Mouse (Mus musculus) forebrain, embryonic 14.5 days (tissue): ENCODE data around the gene Hist2h3b. TPM values are rescaled to one million over a fixed set of nuclear protein-coding genes. Genes with fewer than 3 reads are reported as not detected.
"Not testable (repeated sequence)": the region's sequence is repeated elsewhere in the genome, so short reads cannot be mapped to it uniquely, and the experiment has no call there.

Source experiments
- ATAC-seq: fragments of 200-750 bp; cut with Nextera tagmentation; 2 replicates; pipeline ENCODE4 v1.8.0; 2017; ENCODE audit warnings: mild to moderate bottlenecking, moderate library complexity
- DNase-seq: peaks from one replicate; pipeline ENCODE4 v3.0.0-alpha.2; 2015; ENCODE audit warnings: low spot score
- H3K27ac ChIP-seq: fragments of 300-500 bp; sonication (generic); 2 replicates; pipeline ENCODE4 v1.5.1; 2014; ENCODE audit warnings: low read depth, mild to moderate bottlenecking, control low read depth, low read length, moderate library complexity
- H3K27me3 ChIP-seq: fragments of 300-500 bp; sonication (generic); replicated peaks from 2 replicates; pipeline ENCODE4 v1.6.1; 2014; ENCODE audit warnings: low read length, control low read depth, mixed read lengths; ENCODE audit not compliant: control insufficient read depth, insufficient read depth
- H3K36me3 ChIP-seq: fragments of 300-500 bp; sonication (generic); 2 replicates; pipeline ENCODE4 v1.6.1; 2014; ENCODE audit warnings: low read length, control low read depth; ENCODE audit not compliant: control insufficient read depth, insufficient read depth
- H3K4me1 ChIP-seq: fragments of 300-500 bp; sonication (generic); 2 replicates; pipeline ENCODE4 v1.6.1; 2014; ENCODE audit warnings: antibody characterized with exemption, low read length, control low read depth; ENCODE audit not compliant: control insufficient read depth, insufficient read depth
- H3K4me2 ChIP-seq: fragments of 300-500 bp; sonication (generic); 2 replicates; pipeline ENCODE4 v1.6.1; 2014; ENCODE audit warnings: mild to moderate bottlenecking, control low read depth, low read length
- H3K4me3 ChIP-seq: fragments of 300-500 bp; sonication (generic); 2 replicates; pipeline ENCODE4 v1.5.1; 2014; ENCODE audit warnings: low read depth, low read length, control low read depth
- H3K9ac ChIP-seq: fragments of 300-500 bp; sonication (generic); 2 replicates; pipeline ENCODE4 v1.6.1; 2014; ENCODE audit warnings: mild to moderate bottlenecking, low read length, control low read depth, moderate library complexity
- H3K9me3 ChIP-seq: fragments of 300-500 bp; sonication (generic); replicated peaks from 2 replicates; pipeline ENCODE4 v1.6.1; 2016; ENCODE audit warnings: low read length, control low read depth, mixed read lengths; ENCODE audit not compliant: control insufficient read depth
- WGBS: fragments of 180-500 bp; shearing (Covaris S2); extraction: QIAGEN DNeasy Blood & Tissue Kit; methylation state at CpG from one replicate; pipeline ENCODE4 v1.1.7; 2014; 5-methylcytosine and 5-hydroxymethylcytosine counted together
- polyA plus RNA-seq: library from polyadenylated mRNA; unstranded; fragments of >200 nt; fragmentation: Nextera tagmentation; extraction: Ambion mirVana; gene quantifications from 2 replicates; pipeline ENCODE4 v1.2.1, GENCODE M21; 2014

The Hist2h3b gene
- polyA plus RNA-seq, 1 experiment from 2014 or later, result 52.1 TPM

DNA sequence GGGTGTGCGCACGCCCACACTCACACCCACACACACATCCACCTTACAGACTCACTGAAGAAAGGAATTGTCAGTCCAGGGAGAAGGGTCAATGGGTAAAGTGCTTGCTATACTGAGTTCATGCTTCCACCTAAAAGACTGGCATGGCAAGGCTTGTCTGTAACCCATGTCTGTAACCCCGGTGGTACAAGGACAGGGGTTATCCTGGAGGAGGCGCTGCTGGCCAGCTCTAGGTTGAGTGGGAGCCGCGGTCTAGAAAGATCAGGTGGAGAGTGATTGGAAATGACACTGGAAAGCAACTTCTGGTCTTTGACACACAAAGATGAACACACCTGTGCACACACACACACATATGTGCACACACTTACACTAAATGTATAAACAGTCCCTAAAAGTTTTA lies 12.2 kb downstream of the Hist2h3b start:
- no peaks in the 10 kb centered on the region for H3K27me3 ChIP-seq
- DNase-seq, result no peak
- peaks cover 3% of the 10 kb centered on the region; the same call in 1 of the 2 replicates for H3K4me1 ChIP-seq
- no peak overlapping the region for H3K4me2 ChIP-seq
- H3K9me3 ChIP-seq, result no peaks in the 10 kb centered on the region
- H3K9ac ChIP-seq, result no peak overlapping the region
- WGBS, result 57% methylated on average over 6 of the region's 6 CpGs
- no peak for ATAC-seq
- no peak overlapping the region for H3K27ac ChIP-seq
- no peak overlapping the region for H3K4me3 ChIP-seq
- no peaks in the 10 kb centered on the region for H3K36me3 ChIP-seq

DNA sequence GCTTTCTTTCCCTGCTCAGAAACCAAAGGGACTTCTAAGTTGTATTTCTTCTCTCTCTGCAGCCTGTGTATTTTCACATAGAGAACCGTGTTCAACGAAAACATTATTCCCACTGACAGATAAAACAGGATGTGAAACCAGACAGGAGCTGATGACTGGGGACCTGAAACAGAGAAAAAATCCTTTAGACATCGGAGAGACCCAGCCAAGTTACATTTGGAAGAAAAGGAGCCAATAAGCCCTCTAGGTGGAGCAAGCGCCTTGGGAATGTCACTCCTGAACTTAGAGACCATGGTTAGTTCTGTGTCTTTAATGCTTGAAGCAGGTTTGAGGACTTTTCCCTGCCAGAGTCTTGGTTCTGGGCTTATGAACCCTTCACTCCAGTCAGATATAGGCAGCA lies 16.0 kb downstream of the Hist2h3b start:
- H3K9me3 ChIP-seq, result no peaks in the 10 kb centered on the region
- 25% methylated on average over 4 of the region's 4 CpGs for WGBS
- no peak overlapping the region for H3K9ac ChIP-seq
- H3K4me2 ChIP-seq, result no peak overlapping the region
- H3K27me3 ChIP-seq, result no peaks in the 10 kb centered on the region
- no peaks in the 10 kb centered on the region for H3K36me3 ChIP-seq
- ATAC-seq, result no peak
- DNase-seq, result peak; percentile 59
- no peaks in the 10 kb centered on the region for H3K4me1 ChIP-seq
- H3K27ac ChIP-seq, result no peak overlapping the region
- no peak overlapping the region for H3K4me3 ChIP-seq

DNA sequence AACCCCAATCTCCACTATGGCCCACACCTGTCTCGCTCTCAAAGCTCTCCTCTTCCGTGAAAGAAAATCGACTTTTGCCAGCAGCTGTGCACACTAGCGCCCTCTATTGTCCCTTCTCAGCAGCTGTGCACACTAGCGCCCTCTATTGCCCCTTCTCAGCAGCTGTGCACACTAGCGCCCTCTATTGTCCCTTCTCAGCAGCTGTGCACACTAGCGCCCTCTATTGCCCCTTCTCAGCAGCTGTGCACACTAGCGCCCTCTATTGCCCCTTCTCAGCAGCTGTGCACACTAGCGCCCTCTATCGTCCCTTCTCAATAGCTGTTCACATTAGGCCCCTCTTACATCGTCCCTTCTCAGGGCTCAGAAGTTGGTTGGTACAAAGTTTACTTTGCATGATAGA lies 18.9 kb downstream of the Hist2h3b start:
- H3K9ac ChIP-seq, H3K4me1 ChIP-seq, DNase-seq, H3K4me2 ChIP-seq, H3K27ac ChIP-seq, H3K36me3 ChIP-seq, H3K27me3 ChIP-seq, H3K9me3 ChIP-seq, ATAC-seq, H3K4me3 ChIP-seq: not testable (repeated sequence)
- WGBS, result 89% methylated on average over 11 of the region's 11 CpGs

DNA sequence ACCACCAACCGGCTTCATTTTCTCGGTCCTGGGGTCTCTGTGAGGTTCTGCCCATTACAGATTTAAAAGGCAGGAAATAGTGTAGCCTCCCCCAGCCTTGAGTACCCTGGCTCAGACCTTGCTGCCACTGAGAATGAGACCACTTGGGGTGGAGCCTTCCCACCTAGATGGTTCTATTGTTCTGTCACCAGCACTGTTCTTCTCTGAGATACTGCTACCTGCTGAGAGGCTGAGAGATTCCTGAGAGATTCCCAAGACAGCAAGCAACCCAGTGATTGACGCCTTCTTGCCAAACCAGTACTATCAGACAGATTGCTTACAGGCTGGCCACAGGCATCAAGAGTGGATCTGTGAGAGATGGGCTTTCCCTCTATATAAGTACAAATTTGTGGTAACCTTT lies 20.7 kb downstream of the Hist2h3b start:
- 79% methylated on average over 3 of the region's 3 CpGs for WGBS

DNA sequence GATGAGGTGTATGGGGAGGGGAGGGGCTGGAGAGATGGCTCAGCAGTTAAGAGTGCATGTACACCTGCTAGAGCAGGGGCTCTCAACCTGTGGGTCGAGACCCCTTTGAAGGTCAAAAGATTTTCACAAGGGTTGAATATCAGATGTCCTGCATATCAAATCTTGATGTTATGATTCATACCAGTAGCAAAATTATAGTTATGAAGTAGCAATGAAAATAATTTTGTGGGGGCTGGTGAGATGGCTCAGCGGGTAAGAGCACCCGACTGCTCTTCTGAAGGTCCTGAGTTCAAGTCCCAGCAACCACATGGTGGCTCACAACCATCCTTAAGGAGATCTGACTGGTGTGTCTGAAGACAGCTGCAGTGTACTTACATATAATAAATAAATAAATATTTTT lies 22.3 kb downstream of the Hist2h3b start:
- H3K4me1 ChIP-seq, H3K27ac ChIP-seq, H3K9ac ChIP-seq, H3K9me3 ChIP-seq, H3K36me3 ChIP-seq, H3K4me2 ChIP-seq, H3K27me3 ChIP-seq, ATAC-seq, H3K4me3 ChIP-seq, DNase-seq: not testable (repeated sequence)
- WGBS, result 99% methylated on average over 3 of the region's 3 CpGs

More for the DNA sequence above, 20.7 kb downstream of the Hist2h3b start:
- ATAC-seq (no peak), DNase-seq (no peak)
- Histone ChIP-seq H3K4me3 (no peak overlapping the region), H3K9me3 (no peaks in the 10 kb centered on the region), H3K36me3 (no peaks in the 10 kb centered on the region), H3K4me1 (no peaks in the 10 kb centered on the region), H3K27ac (no peak overlapping the region), H3K4me2 (no peak overlapping the region), H3K27me3 (no peaks in the 10 kb centered on the region), H3K9ac (no peak overlapping the region)

DNA sequence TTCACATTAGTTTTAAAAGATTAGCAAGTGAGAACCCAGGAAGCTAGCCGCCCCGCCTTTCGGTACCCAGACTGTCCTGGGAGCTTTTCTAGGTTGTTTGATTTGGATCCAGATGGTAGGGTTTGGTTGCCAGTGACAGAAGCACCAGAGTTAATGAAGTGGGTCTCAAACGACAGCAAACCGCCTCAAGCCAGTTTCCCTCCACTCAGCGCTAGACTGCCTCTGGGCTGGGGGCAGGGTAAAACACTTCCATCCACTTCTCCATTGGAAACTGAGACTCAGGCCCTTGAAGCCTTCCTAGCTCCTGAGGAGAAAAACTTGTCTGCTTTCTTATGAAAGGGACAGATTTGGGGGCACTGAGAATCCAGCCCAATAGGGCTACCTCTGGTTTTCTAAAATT lies 24.2 kb downstream of the Hist2h3b start:
- no peak for DNase-seq
- H3K4me2 ChIP-seq, result no peak overlapping the region
- ATAC-seq, result no peak
- WGBS, result 75% methylated on average over 6 of the region's 6 CpGs
- no peaks in the 10 kb centered on the region for H3K9me3 ChIP-seq
- no peaks in the 10 kb centered on the region for H3K36me3 ChIP-seq
- no peak overlapping the region for H3K4me3 ChIP-seq
- no peaks in the 10 kb centered on the region for H3K27me3 ChIP-seq
- H3K4me1 ChIP-seq, result no peaks in the 10 kb centered on the region
- no peak overlapping the region for H3K27ac ChIP-seq
- no peak overlapping the region for H3K9ac ChIP-seq

DNA sequence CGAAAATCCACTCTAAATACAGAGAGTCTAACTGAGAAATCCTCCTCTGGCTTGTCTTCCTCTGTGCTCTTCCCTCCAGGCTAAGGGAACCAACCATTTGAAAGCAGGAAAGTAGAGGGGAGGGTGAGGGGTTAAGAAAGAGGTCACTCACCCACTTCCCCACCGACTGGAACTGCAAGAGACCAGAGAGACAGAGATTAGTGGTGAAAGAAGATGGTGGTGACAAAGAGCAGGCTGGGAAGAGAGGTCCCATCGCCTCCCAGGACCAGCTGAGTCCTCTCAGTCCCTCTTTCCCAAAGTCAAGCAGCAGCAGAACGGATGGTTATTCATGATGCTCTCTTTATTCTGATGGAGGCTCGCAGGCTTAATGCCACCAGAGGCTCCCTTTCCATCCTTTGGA lies 24.9 kb downstream of the Hist2h3b start:
- H3K4me2 ChIP-seq, result no peak overlapping the region
- no peaks in the 10 kb centered on the region for H3K9me3 ChIP-seq
- ATAC-seq (no peak), DNase-seq (no peak)
- no peak overlapping the region for H3K9ac ChIP-seq
- no peak overlapping the region for H3K27ac ChIP-seq
- H3K27me3 ChIP-seq, result no peaks in the 10 kb centered on the region
- 47% methylated on average over 5 of the region's 5 CpGs for WGBS
- H3K4me3 ChIP-seq, result no peak overlapping the region
- no peaks in the 10 kb centered on the region for H3K4me1 ChIP-seq
- H3K36me3 ChIP-seq, result no peaks in the 10 kb centered on the region

DNA sequence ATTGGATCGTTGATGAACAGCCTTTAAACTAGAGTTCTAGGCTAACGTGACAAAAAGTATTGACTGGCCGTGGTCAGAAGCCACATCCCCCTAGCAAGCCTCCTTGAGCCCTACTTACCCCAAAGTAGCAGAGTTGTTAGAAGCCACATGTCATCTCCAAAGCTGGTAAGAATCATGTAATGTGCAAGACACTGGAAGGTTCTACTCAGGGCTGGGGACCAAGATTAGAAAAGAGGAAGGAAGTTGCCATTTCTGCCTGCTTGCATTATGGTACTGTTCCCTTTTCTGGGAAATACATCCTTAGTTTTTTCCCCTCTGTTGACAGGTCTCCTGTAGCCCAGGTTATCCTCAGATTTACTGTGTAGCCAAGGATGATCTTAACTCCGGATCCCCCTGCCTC lies 25.3 kb downstream of the Hist2h3b start, which contains the start of gene Fcgr1:
Gene Fcgr1 (minus strand): TSS at position 183 of the 400 bp plus-strand sequence.
- Histone ChIP-seq H3K27me3 (no peaks in the 10 kb centered on the region), H3K9ac (no peak within 1 kb of the TSS), H3K4me1 (no peaks in the 10 kb centered on the region), H3K36me3 (no peaks in the 10 kb centered on the region), H3K9me3 (no peaks in the 10 kb centered on the region), H3K4me3 (no peak within 1 kb of the TSS), H3K27ac (no peak within 1 kb of the TSS), H3K4me2 (no peak within 1 kb of the TSS)
- no peak for ATAC-seq
- DNase-seq, result no peak
- WGBS, result 82% methylated on average over 4 of the region's 4 CpGs

DNA sequence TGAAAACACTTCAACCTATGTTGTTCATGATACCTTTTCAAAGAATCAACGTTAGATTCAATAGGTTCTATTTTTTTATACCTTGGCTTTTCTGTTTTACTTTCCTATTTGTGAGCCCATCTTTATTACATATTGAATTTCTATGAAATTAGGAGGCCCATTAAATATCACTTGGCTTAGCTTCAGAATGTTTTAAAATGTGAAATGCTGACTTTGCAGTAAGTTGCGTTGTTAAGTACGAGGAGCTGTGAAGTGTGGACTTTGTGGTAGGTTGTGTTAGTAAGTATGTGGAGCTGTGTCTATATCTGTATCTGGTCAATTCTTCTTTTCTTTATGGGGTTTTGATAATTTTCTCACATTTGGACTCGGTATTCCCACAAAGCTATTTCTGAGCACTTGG lies 29.9 kb downstream of the Hist2h3b start:
- DNase-seq, result no peak
- WGBS, result 93% methylated on average over 4 of the region's 4 CpGs

More for the DNA sequence above, 29.9 kb downstream of the Hist2h3b start:
- no peak for ATAC-seq
- no peak overlapping the region for H3K27ac ChIP-seq
- no peak overlapping the region for H3K4me2 ChIP-seq
- H3K9me3 ChIP-seq, result no peaks in the 10 kb centered on the region
- no peaks in the 10 kb centered on the region for H3K4me1 ChIP-seq
- no peaks in the 10 kb centered on the region for H3K36me3 ChIP-seq
- no peak overlapping the region for H3K4me3 ChIP-seq
- H3K27me3 ChIP-seq, result no peaks in the 10 kb centered on the region
- no peak overlapping the region for H3K9ac ChIP-seq
